Mouse (Mus musculus) small intestine, adult 2 months (tissue): ENCODE results near the gene Gm5737.

Source experiments
- CTCF ChIP-seq: fragments of 200-500 bp; IDR thresholded peaks from 2 replicates; pipeline ENCODE4 v1.5.1; 2012; ENCODE audit warnings: low read depth, mild to moderate bottlenecking, control low read depth, inconsistent platforms, low read length, moderate library complexity, mixed read lengths; ENCODE audit not compliant: insufficient replicate concordance, insufficient read length; ENCODE audit errors: extremely low read depth
- POLR2A ChIP-seq: fragments of 200-500 bp; IDR thresholded peaks from 2 replicates; pipeline ENCODE4 v1.6.1; 2012; ENCODE audit warnings: low read depth, mild to moderate bottlenecking, control low read depth, inconsistent platforms, low read length, moderate library complexity

DNA sequence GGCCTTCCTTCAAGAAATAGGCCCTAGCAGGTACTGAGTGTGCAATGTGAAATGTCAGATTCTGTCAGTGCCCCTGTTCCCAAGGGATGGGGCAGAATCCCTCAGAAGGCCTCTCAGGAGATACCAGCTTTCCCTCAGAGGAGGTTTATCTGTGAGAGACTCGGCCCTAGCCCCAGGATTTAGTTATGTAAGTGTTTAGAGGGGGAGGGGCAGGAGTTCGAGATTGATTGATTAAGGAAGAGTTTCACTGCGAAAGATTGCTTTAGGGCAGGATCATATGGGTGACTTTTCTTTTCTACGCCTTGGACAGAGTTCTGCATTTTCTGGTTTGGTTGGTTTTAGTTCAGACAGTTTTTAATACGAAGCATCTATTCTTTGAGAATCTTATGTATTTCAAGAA lies 51.3 kb downstream of the Gm5737 start:
- TF ChIP-seq CTCF (no peak), POLR2A (no peak)
